Mouse (Mus musculus): Measurements from ENCODE around the gene Gsap. TPM values are rescaled to one million over a fixed set of nuclear protein-coding genes. Genes with fewer than 3 reads are reported as not detected.

Gsap gene
- polyA plus RNA-seq, 1 experiment, result 14.9 TPM

DNA sequence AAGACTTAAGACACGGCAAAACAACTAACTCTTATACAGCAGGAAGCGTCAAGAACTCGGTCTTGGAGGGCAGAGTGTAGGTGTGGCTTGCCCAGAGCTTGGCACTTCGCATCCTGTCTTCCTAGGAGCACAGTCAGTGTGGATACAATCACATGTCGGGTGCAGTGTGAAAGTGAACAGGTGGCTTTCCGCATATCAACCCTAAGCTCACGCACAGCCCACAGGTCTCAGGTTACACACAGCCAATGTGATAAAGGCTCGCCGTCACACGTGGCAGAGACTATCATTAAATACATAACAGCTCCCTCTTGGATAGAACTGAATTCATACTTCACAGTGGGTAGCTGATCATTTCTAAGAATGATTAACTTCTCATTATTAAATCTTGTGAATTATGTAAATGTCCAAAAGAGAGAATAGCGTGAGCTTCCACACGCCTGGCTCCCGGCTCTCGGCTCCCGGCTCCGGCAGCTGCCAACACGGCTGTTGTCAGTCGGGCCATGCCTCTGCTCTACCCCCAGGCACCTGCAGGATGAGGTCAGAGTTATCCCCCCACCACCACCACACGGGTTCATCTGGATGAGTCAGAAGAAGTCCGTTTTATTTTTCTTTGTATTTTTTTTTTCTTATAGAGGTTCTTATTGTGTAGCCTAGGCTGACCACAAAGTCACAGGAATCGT, 113.2 kb downstream of the Gsap start:
- no peak overlapping the region for H3K4me3 ChIP-seq (replicated peaks)

DNA sequence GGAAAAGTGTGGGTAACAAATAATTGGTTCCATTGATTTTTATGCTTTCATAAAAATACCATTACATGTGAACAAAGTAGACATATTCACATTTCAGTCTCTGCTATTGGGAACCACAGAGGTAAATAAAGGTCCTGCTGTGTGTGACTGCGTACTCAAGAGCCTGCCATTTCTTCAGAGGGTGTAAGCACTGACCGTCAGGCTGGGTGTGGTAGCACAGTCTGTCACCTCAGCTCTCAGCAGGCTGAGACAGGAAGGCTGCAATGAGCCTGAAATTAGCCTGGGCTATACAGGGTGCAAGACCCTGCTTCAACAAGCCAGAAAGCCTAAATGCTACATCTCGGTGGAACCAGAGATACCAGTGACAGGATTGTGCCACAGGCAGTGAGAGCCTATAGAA, 114.0 kb downstream of the Gsap start:
- Histone ChIP-seq H3K4me3 (replicated peaks) (no peak overlapping the region), H3K4me1 (peaks cover 3% of the 10 kb centered on the region; the same call in 1 of the 2 replicates), H3K27me3 (replicated peaks) (no peaks in the 10 kb centered on the region), H3K9me3 (no peaks in the 10 kb centered on the region), H3K36me3 (replicated peaks; ENCODE audit: low read length) (peaks cover 34% of the 10 kb centered on the region)
- no peak for TF ChIP-seq GATA1 (IDR thresholded peaks at IDR 0.05; ENCODE audit: borderline replicate concordance, low read length)
- TF ChIP-seq FLI1 (IDR thresholded peaks at IDR 0.05; ENCODE audit: low read length), result no peak

More for the DNA sequence above, 113.2 kb downstream of the Gsap start:
- TF ChIP-seq FLI1 (IDR thresholded peaks at IDR 0.05; ENCODE audit: low read length) (no peak), GATA1 (IDR thresholded peaks at IDR 0.05; ENCODE audit: borderline replicate concordance, low read length) (no peak)
- no peaks in the 10 kb centered on the region for H3K9me3 ChIP-seq
- peaks cover 6% of the 10 kb centered on the region; the same call in 1 of the 2 replicates for H3K4me1 ChIP-seq
- no peaks in the 10 kb centered on the region for H3K27me3 ChIP-seq (replicated peaks)
- peaks cover 43% of the 10 kb centered on the region for H3K36me3 ChIP-seq (replicated peaks; ENCODE audit: low read length)

DNA sequence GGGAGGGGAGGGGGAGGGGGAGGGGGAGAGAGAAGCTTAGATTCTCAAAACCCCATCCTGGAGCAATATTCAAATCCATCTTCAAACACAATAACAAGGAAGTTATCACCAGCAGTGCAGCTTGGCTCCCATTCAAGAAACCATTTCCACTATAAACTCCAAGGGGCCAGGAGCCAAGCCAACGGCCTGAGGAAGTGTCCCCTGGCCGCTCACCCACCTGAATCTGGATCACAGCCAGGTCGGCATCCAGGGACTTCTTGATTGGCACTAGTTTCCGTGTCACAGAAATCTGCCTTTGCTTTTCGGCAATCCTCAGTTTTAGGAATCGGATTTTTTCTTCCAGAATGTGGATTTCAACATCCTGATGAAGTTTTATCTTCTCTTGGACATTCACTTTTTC, 115.0 kb downstream of the Gsap start:
- TF ChIP-seq FLI1 (IDR thresholded peaks at IDR 0.05; ENCODE audit: low read length) (no peak), GATA1 (IDR thresholded peaks at IDR 0.05; ENCODE audit: borderline replicate concordance, low read length) (no peak)

DNA sequence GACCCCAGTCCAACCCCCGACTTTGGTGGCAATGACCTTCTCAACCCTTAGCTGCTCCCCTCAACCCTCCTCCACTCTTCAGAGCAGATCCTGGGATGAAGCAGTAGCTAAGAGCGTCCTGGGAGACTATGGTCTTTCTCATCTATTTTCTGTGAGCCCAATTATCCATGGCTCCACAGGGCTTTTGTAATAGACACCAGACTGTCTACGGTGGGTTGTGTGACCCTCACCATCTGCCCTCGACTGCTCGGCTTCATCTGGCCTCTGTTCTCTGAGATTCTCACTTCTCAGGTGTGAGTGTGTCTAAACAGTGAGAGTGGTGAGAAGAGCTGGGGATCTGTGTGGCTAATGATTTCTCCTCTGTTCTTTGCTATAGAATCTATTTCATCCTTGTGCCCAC, 121.1 kb downstream of the Gsap start:
- no peaks in the 10 kb centered on the region for H3K27me3 ChIP-seq (replicated peaks)
- no peaks in the 10 kb centered on the region for H3K4me1 ChIP-seq
- H3K4me3 ChIP-seq (replicated peaks), result no peak overlapping the region
- no peaks in the 10 kb centered on the region for H3K9me3 ChIP-seq
- H3K36me3 ChIP-seq (replicated peaks; ENCODE audit: low read length), result peaks cover 2% of the 10 kb centered on the region
- TF ChIP-seq GATA1 (IDR thresholded peaks at IDR 0.05; ENCODE audit: borderline replicate concordance, low read length), result no peak
- TF ChIP-seq FLI1 (IDR thresholded peaks at IDR 0.05; ENCODE audit: low read length), result no peak

More for the DNA sequence above, 115.0 kb downstream of the Gsap start:
- no peaks in the 10 kb centered on the region for H3K27me3 ChIP-seq (replicated peaks)
- peaks cover 2% of the 10 kb centered on the region; the same call in 1 of the 2 replicates for H3K4me1 ChIP-seq
- H3K36me3 ChIP-seq (replicated peaks; ENCODE audit: low read length), result peaks cover 25% of the 10 kb centered on the region
- no peak overlapping the region for H3K4me3 ChIP-seq (replicated peaks)
- H3K9me3 ChIP-seq, result no peaks in the 10 kb centered on the region

DNA sequence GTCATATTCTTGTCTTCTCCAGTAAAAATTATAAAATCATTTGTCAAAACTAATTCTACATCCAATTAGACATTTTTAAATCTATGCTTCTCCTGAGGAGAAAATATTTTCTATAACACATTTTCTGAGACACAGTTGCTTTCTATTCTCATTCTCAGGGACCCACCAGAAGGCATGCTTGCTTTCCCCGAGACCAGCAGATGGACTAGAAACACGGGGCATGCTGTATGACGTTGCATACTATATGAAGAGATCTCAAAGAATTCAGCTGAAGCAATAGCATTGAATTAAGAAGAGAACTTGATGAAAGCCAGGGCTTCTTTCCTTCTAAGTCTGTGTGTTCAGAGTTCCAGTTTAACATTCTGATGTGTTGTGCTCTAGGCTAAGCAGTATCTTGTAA, 128.6 kb downstream of the Gsap start:
- Histone ChIP-seq H3K4me1 (no peaks in the 10 kb centered on the region), H3K9me3 (0 out of 2 replicates have a peak, but pooled peaks cover 3% of the 10 kb centered on the region), H3K27me3 (replicated peaks) (no peaks in the 10 kb centered on the region), H3K4me3 (replicated peaks) (no peak overlapping the region), H3K36me3 (replicated peaks; ENCODE audit: low read length) (peaks cover 6% of the 10 kb centered on the region)
- TF ChIP-seq FLI1 (IDR thresholded peaks at IDR 0.05; ENCODE audit: low read length) (no peak), GATA1 (IDR thresholded peaks at IDR 0.05; ENCODE audit: borderline replicate concordance, low read length) (no peak)

DNA sequence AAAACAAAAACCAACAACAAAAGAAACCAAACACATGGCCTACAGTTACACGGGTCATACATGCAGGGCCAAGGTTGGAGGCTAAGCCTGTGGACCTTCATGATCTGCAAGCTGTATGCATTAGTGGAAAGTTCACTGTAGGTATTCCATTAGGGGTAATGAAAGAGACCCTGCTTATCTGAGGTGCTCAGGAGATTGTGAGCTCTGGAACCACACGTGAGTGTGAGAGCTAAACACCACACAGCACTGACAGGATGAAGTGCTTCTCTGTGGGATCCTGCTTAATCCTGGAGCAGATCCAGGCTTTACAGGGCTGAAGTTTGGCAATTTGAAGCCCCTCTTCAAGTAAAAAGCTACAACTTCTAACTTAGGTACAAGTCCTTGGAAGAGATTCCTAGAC, 134.1 kb downstream of the Gsap start:
- H3K27me3 ChIP-seq (replicated peaks), result peaks cover 2% of the 10 kb centered on the region
- H3K4me3 ChIP-seq (replicated peaks), result no peak overlapping the region
- no peak for TF ChIP-seq FLI1 (IDR thresholded peaks at IDR 0.05; ENCODE audit: low read length)
- H3K36me3 ChIP-seq (replicated peaks; ENCODE audit: low read length), result no peaks in the 10 kb centered on the region
- 0 out of 2 replicates have a peak, but pooled peaks cover 3% of the 10 kb centered on the region for H3K9me3 ChIP-seq
- peaks cover 5% of the 10 kb centered on the region for H3K4me1 ChIP-seq

DNA sequence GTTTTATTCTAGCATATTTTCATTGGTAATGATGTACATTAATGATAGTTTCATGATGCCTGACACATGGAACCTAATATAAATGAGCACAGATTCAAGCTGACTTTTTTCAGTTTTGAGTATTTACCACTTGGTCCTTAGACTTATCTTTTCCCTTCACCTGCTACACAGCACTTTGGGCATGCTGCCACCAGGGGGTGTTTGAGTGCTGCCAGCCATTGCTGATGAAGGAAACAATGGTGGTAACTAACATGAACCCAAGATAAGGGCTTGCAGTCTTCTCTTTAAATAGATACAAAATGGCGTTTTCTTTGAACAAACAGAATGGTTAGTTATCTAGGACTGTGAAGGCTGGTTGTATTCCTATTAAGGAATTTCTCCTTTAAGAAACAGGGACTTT, 140.4 kb downstream of the Gsap start:
- TF ChIP-seq GATA1 (IDR thresholded peaks at IDR 0.05; ENCODE audit: borderline replicate concordance, low read length), result no peak
- TF ChIP-seq FLI1 (IDR thresholded peaks at IDR 0.05; ENCODE audit: low read length), result no peak
- Histone ChIP-seq H3K36me3 (replicated peaks; ENCODE audit: low read length) (no peaks in the 10 kb centered on the region), H3K27me3 (replicated peaks) (peaks cover 2% of the 10 kb centered on the region), H3K4me3 (replicated peaks) (no peak overlapping the region), H3K9me3 (no peaks in the 10 kb centered on the region), H3K4me1 (peaks cover 47% of the 10 kb centered on the region)

DNA sequence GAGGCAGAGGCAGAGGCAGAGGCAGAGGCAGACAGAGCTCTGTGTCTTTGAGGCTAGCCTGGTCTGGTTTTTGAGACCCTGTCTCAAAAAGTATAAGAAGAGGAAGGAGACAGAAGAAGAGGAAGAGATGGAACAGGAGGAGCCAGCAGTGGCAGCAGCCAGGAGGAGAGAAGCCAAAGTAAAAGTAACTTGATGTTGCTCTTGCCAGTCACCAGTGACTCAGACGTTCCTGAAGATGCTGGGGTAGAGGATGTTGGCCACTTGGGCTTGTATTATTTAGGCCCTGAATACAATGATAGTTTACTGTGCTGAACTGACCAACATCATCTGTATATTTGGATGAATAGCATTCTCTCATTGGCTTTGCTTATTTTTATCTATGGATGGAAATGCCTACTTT, 142.5 kb downstream of the Gsap start:
- peaks cover under 1% of the 10 kb centered on the region for H3K27me3 ChIP-seq (replicated peaks)
- TF ChIP-seq FLI1 (IDR thresholded peaks at IDR 0.05; ENCODE audit: low read length) (no peak), GATA1 (IDR thresholded peaks at IDR 0.05; ENCODE audit: borderline replicate concordance, low read length) (no peak)
- H3K4me3 ChIP-seq (replicated peaks), result no peak overlapping the region
- peaks cover 59% of the 10 kb centered on the region for H3K4me1 ChIP-seq
- H3K36me3 ChIP-seq (replicated peaks; ENCODE audit: low read length), result no peaks in the 10 kb centered on the region
- H3K9me3 ChIP-seq, result no peaks in the 10 kb centered on the region

DNA sequence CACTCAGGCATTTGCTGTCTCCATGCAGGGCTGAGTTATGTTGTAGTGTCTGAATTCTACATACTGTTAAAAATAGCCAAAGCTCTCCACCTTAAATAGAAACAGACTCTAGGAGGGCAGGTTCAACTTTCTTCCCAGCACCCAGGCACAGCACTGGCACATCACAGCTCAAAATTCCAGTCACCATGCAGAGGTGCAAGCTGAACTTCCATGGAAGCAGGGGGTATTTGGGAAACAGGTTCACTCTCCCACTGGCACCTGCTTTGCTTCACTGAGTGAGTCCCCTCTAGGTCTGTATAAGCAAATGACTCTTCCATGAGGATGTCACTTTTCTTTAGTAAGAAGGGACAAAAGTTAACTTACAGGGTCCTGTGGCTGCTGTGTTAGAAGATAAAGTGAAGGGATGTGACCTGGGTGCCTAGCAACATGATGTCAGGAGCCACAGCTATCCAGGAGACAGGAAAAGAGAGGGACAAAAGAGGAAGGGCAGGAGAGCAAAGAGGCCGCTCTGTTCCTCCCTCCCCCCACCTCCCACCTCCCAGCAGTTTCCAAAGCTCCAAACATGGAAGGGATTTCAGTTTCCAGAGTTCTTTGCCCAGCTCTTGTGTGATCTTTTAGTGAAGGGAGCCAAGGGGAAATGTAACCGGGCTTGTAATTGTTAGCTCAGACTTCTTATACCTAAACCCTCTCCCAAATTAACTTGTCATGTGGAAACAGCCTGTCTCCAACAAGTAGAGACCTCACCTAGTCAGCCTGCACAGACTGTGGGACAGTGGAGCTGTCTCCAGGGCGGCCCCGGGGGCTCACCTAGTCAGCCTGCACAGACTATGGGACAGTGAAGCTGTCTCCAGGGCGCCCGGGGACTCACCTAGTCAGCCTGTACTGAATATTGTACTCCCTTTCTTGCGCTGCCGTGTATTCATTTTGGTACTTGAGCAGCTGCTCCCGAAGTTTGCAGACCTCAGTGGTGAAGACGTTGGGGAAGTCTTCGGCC, 143.9 kb downstream of the Gsap start:
- Histone ChIP-seq H3K4me3 (replicated peaks) (no peak overlapping the region), H3K4me1 (peaks cover 53% of the 10 kb centered on the region), H3K36me3 (replicated peaks; ENCODE audit: low read length) (no peaks in the 10 kb centered on the region), H3K9me3 (no peaks in the 10 kb centered on the region), H3K27me3 (replicated peaks) (no peaks in the 10 kb centered on the region)
- no peak for TF ChIP-seq FLI1 (IDR thresholded peaks at IDR 0.05; ENCODE audit: low read length)
- TF ChIP-seq GATA1 (IDR thresholded peaks at IDR 0.05; ENCODE audit: borderline replicate concordance, low read length), result no peak

DNA sequence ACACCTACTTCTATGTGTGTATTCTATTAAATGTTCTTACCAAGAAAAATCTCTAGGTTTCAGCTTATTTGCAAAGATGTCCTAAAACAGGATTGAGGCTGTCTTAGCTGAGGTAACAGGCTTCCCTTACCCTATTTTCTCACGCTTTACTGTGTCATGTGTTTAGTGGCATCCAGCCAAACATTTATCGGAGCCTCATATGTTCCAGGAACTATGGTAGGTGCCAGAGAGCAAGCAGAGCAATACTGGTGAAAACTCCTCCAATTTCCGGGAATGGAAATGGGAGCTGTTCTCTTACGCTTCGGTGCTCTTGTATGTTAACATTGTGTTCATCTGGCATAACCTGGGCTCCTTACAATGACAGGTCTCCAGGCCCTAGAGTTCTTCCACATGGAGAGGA, 145.6 kb downstream of the Gsap start:
- Histone ChIP-seq H3K36me3 (replicated peaks; ENCODE audit: low read length) (no peaks in the 10 kb centered on the region), H3K9me3 (no peaks in the 10 kb centered on the region), H3K4me3 (replicated peaks) (no peak overlapping the region), H3K27me3 (replicated peaks) (no peaks in the 10 kb centered on the region), H3K4me1 (peaks cover 43% of the 10 kb centered on the region)
- TF ChIP-seq FLI1 (IDR thresholded peaks at IDR 0.05; ENCODE audit: low read length) (no peak), GATA1 (IDR thresholded peaks at IDR 0.05; ENCODE audit: borderline replicate concordance, low read length) (no peak)

Measured in megakaryocyte, embryonic 14.5 days (primary cell).